Mouse (Mus musculus) c-Kit-positive CD71-positive TER-119-positive erythroid progenitor cells, embryonic 14.5 days (primary cell): ENCODE measurements around the gene Glmp.
"Not testable (repeated sequence)": the region's sequence is repeated elsewhere in the genome, so short reads cannot be mapped to it uniquely, and the experiment has no call there.

Experiments used
- DNase-seq: peaks from one replicate; pipeline ENCODE4 v3.0.0-alpha.2; 2013; ENCODE audit warnings: low spot score

Glmp gene

GRCm38 (mm10) chr3:88324951-88325405, at the start of gene Glmp:
TSS of gene Glmp (plus strand) at chr3:88325023.
- DNase-seq: peak; percentile 66

- DNase-seq: no peak
Observed at GRCm38 (mm10) chr3:88276121-88276520, 48.7 kb upstream of the Glmp start.

- no peak for DNase-seq
Observed at GRCm38 (mm10) chr3:88276529-88277143, 48.2 kb upstream of the Glmp start.

GRCm38 (mm10) chr3:88280035-88280434, 44.8 kb upstream of the Glmp start:
- no peak for DNase-seq

- DNase-seq: not testable (repeated sequence)
Observed at GRCm38 (mm10) chr3:88281141-88281916, 43.5 kb upstream of the Glmp start.

- not testable (repeated sequence) for DNase-seq
Observed at GRCm38 (mm10) chr3:88284815-88285564, 39.8 kb upstream of the Glmp start.

GRCm38 (mm10) chr3:88285565-88285895, 39.3 kb upstream of the Glmp start:
- not testable (repeated sequence) for DNase-seq

GRCm38 (mm10) chr3:88287110-88287509, 37.7 kb upstream of the Glmp start, which contains the start of gene Gm38392:
TSS of gene Gm38392 (minus strand) at chr3:88287210.
- no peak for DNase-seq

- not testable (repeated sequence) for DNase-seq
Observed at GRCm38 (mm10) chr3:88288133-88288713, 36.6 kb upstream of the Glmp start.

- DNase-seq: no peak
Observed at GRCm38 (mm10) chr3:88291970-88292369, 32.9 kb upstream of the Glmp start.

GRCm38 (mm10) chr3:88295272-88295671, 29.6 kb upstream of the Glmp start:
- DNase-seq: not testable (repeated sequence)

- peak; percentile 69 for DNase-seq
Observed at GRCm38 (mm10) chr3:88296110-88296560, 28.7 kb upstream of the Glmp start.

- DNase-seq: peak; percentile 98
Observed at GRCm38 (mm10) chr3:88296561-88297318, 28.1 kb upstream of the Glmp start, which contains the start of the genes Tsacc and Cct3. TSS of gene Tsacc (minus strand) at chr3:88296999. TSS of gene Cct3 (plus strand) at chr3:88297116.

- DNase-seq: peak; percentile 53
Observed at GRCm38 (mm10) chr3:88297321-88297851, 27.4 kb upstream of the Glmp start.

GRCm38 (mm10) chr3:88299172-88299571, 25.7 kb upstream of the Glmp start:
- no peak for DNase-seq

- DNase-seq: no peak
Observed at GRCm38 (mm10) chr3:88328956-88329355, 4.1 kb downstream of the Glmp start.

- peak; percentile 76 for DNase-seq
Observed at GRCm38 (mm10) chr3:88331282-88331681, 6.5 kb downstream of the Glmp start.

GRCm38 (mm10) chr3:88334029-88334658, 9.3 kb downstream of the Glmp start:
- DNase-seq: peak; percentile 49

GRCm38 (mm10) chr3:88334902-88335435, 10.1 kb downstream of the Glmp start:
- peak; percentile 42 for DNase-seq

GRCm38 (mm10) chr3:88335436-88336053, 10.7 kb downstream of the Glmp start:
- DNase-seq: no peak
